Mouse (Mus musculus): Measurements from ENCODE around the gene Knop1.

GRCm38 (mm10) chr7:118811407-118812106 lies 44.5 kb downstream of the Knop1 start:
- TF ChIP-seq CTCF (IDR thresholded peaks at IDR 0.05) (no peak), EP300 (IDR thresholded peaks at IDR 0.05) (no peak)

Data from lung, postnatal 0 days (tissue).